Mouse (Mus musculus) embryonic facial prominence, embryonic 14.5 days (tissue): ENCODE data around the gene Actr8. TPM values are rescaled to one million over a fixed set of nuclear protein-coding genes. Genes with fewer than 3 reads are reported as not detected.

ENCODE experiments used
- ATAC-seq: fragments of 200-750 bp; cut with Nextera tagmentation; 2 replicates; pipeline ENCODE4 v1.8.0; 2017; ENCODE audit warnings: low read depth, moderate number of reproducible peaks, moderate TSS enrichment
- DNase-seq: peaks from one replicate; pipeline ENCODE4 v3.0.0-alpha.2; 2015; ENCODE audit warnings: low spot score
- H3K27ac ChIP-seq: fragments of 300-500 bp; sonication (generic); replicated peaks from 2 replicates; pipeline ENCODE4 v1.5.1; 2014; ENCODE audit warnings: low read depth, mild to moderate bottlenecking, low read length, moderate library complexity
- H3K27me3 ChIP-seq: fragments of 300-500 bp; sonication (generic); replicated peaks from 2 replicates; pipeline ENCODE4 v1.6.1; 2014; ENCODE audit warnings: low read length; ENCODE audit not compliant: control insufficient read depth, insufficient read depth
- H3K36me3 ChIP-seq: fragments of 300-500 bp; sonication (generic); 2 replicates; pipeline ENCODE4 v1.6.1; 2014; ENCODE audit warnings: low read length, mixed read lengths; ENCODE audit not compliant: control insufficient read depth, insufficient read depth
- H3K4me1 ChIP-seq: fragments of 300-500 bp; sonication (generic); 2 replicates; pipeline ENCODE4 v1.6.1; 2014; ENCODE audit warnings: antibody characterized with exemption, low read length; ENCODE audit not compliant: control insufficient read depth, insufficient read depth
- H3K4me2 ChIP-seq: fragments of 300-500 bp; sonication (generic); 2 replicates; pipeline ENCODE4 v1.6.1; 2014; ENCODE audit warnings: low read depth, mild to moderate bottlenecking, low read length, moderate library complexity, mixed read lengths
- H3K4me3 ChIP-seq: fragments of 300-500 bp; sonication (generic); 2 replicates; pipeline ENCODE4 v1.5.1; 2014; ENCODE audit warnings: low read depth, mild to moderate bottlenecking, low read length
- H3K9ac ChIP-seq: fragments of 300-500 bp; sonication (generic); 2 replicates; pipeline ENCODE4 v1.6.1; 2014; ENCODE audit warnings: low read depth, mild to moderate bottlenecking, low read length, moderate library complexity, mixed read lengths
- H3K9me3 ChIP-seq: fragments of 300-500 bp; sonication (generic); 2 replicates; pipeline ENCODE4 v1.6.1; 2016; ENCODE audit warnings: low read length; ENCODE audit not compliant: control insufficient read depth
- WGBS: fragments of 180-500 bp; shearing (Covaris S2); extraction: QIAGEN DNeasy Blood & Tissue Kit; methylation state at CpG from one replicate; pipeline ENCODE4 v1.1.7; 2014; 5-methylcytosine and 5-hydroxymethylcytosine counted together
- polyA plus RNA-seq: library from polyadenylated mRNA; unstranded; fragments of >200 nt; fragmentation: Nextera tagmentation; extraction: Ambion mirVana; gene quantifications from 2 replicates; pipeline ENCODE4 v1.2.1, GENCODE M21; 2014

Gene Actr8
- polyA plus RNA-seq, 1 experiment from 2014 or later: 49.1 TPM

DNA sequence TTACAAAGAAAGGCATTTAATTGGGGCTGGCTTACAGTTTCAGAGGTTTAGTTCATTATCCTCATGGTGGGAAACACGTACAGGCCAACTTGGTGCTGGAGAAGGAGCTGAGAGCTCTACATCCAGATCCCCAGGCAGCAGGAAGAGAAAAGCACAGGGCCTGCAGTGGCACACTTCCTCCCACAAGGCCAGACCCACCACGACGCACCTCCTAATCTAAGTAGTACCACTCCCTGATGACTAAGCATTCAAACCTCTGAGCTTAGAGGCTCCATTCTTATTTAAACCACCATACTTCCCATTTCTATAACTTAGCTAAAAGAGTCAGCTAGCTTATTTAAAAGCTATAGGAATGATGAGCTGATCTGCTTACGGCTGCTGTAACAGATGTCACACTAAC is 27.3 kb upstream of the Actr8 start:
- Histone ChIP-seq H3K9ac (no peak overlapping the region), H3K4me2 (no peak overlapping the region), H3K9me3 (no peaks in the 10 kb centered on the region), H3K27ac (no peak overlapping the region), H3K36me3 (no peaks in the 10 kb centered on the region), H3K4me1 (no peaks in the 10 kb centered on the region), H3K27me3 (no peaks in the 10 kb centered on the region), H3K4me3 (no peak overlapping the region)
- DNase-seq (no peak), ATAC-seq (no peak)
- WGBS: 82% methylated on average over 4 of the region's 4 CpGs

DNA sequence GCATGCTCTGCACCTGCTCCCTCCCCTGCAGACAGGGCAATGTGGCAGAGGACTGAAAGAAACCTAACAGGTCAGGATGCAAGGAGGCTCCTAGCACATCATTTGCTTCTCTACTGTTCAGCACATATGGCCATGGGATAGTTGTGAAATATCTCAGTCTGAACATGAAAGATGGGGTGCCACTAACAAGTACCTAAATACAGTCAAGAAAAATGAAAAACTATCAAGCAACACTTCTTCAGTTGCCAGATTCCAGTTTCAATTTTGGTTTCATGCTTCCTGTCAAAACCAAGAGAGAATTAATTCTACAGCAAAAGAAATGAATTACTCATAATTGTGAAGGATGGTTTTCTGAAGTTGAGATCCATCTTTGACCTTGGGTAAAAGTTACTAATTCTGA is 20.7 kb upstream of the Actr8 start:
- Histone ChIP-seq H3K27me3 (no peaks in the 10 kb centered on the region), H3K9me3 (no peaks in the 10 kb centered on the region), H3K4me1 (no peaks in the 10 kb centered on the region), H3K36me3 (no peaks in the 10 kb centered on the region), H3K9ac (no peak overlapping the region), H3K27ac (no peak overlapping the region), H3K4me3 (no peak overlapping the region), H3K4me2 (no peak overlapping the region)
- no peak for DNase-seq
- no peak for ATAC-seq

- peak overlapping the region; percentile 71 for H3K4me2 ChIP-seq
- H3K4me1 ChIP-seq: peaks cover 15% of the 10 kb centered on the region
- no peak for ATAC-seq
- H3K36me3 ChIP-seq: peaks cover 27% of the 10 kb centered on the region
- H3K27ac ChIP-seq: peak overlapping the region; percentile 65
- no peaks in the 10 kb centered on the region for H3K9me3 ChIP-seq
- no peaks in the 10 kb centered on the region for H3K27me3 ChIP-seq
- peak overlapping the region; percentile 76 for H3K4me3 ChIP-seq
- WGBS: 58% methylated on average over 7 of the region's 7 CpGs
- H3K9ac ChIP-seq: peak overlapping the region; percentile 92
- DNase-seq: no peak
Observed at GRCm38 (mm10) chr14:29967611-29968010, 10.5 kb upstream of the Actr8 start.

- peak; percentile 100 for DNase-seq
- H3K27ac ChIP-seq: peak within 1 kb of the TSS; percentile 80
- H3K4me1 ChIP-seq: peaks cover 15% of the 10 kb centered on the region
- no peaks in the 10 kb centered on the region for H3K9me3 ChIP-seq
- ATAC-seq: peak; percentile 100
- H3K9ac ChIP-seq: peak within 1 kb of the TSS; percentile 92
- under 1% methylated on average over 39 of the region's 49 CpGs for WGBS
- H3K4me3 ChIP-seq: peak within 1 kb of the TSS; percentile 76
- H3K36me3 ChIP-seq: peaks cover 33% of the 10 kb centered on the region
- H3K4me2 ChIP-seq: peak within 1 kb of the TSS; percentile 73
- H3K27me3 ChIP-seq: no peaks in the 10 kb centered on the region
Observed at GRCm38 (mm10) chr14:29968075-29968821, 9.9 kb upstream of the Actr8 start, which contains the start of gene Selenok. TSS of gene Selenok (plus strand) at chr14:29968308.

DNA sequence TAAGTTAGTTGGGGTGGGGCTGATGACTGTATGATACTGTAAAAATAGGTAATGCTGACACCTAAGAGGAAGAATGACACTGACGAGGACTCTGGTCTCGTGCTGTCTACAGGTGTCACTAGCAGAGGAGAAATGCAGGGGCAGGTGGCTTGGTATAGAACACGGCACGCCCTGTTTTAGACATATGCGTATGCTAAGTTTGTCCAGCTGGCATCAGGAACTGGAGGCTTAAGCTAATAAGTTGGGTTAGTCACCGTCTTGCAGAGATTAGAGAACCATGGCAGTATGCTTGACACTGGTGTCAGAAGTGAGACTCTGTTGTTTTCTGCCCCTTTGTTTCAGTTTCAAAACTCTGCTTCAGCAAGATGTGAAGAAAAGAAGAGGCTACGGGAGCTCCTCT is 6.7 kb upstream of the Actr8 start:
- Histone ChIP-seq H3K4me1 (peaks cover 15% of the 10 kb centered on the region), H3K4me2 (no peak overlapping the region), H3K27ac (no peak overlapping the region), H3K36me3 (peaks cover 54% of the 10 kb centered on the region), H3K9me3 (no peaks in the 10 kb centered on the region), H3K4me3 (no peak overlapping the region), H3K9ac (no peak overlapping the region), H3K27me3 (no peaks in the 10 kb centered on the region)
- WGBS: 94% methylated on average over 7 of the region's 7 CpGs
- ATAC-seq (no peak), DNase-seq (no peak)

DNA sequence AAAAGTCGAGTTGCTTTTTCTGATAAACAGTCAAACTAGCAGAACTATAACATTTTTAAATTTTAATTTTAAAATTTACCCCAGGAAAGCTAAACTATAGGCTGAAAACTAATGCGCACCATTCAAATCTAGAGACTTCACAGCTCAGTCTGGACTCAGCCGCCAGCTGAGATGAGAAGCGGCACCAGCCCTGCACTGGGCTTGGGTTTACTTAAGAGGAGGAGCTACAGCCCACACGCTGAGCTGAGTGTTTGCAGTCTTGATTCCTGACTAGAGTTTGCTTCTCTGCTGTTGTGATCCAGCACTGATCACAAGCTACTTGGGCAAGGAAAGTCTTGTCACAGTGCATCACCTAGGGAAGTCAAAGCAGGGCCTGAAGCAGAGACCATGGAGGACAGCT is 6.1 kb upstream of the Actr8 start:
- Histone ChIP-seq H3K36me3 (peaks cover 60% of the 10 kb centered on the region), H3K9me3 (no peaks in the 10 kb centered on the region), H3K27me3 (no peaks in the 10 kb centered on the region), H3K4me1 (peaks cover 15% of the 10 kb centered on the region), H3K9ac (no peak overlapping the region), H3K4me3 (no peak overlapping the region), H3K27ac (no peak overlapping the region), H3K4me2 (no peak overlapping the region)
- DNase-seq: no peak
- 82% methylated on average over 5 of the region's 5 CpGs for WGBS
- no peak for ATAC-seq

DNA sequence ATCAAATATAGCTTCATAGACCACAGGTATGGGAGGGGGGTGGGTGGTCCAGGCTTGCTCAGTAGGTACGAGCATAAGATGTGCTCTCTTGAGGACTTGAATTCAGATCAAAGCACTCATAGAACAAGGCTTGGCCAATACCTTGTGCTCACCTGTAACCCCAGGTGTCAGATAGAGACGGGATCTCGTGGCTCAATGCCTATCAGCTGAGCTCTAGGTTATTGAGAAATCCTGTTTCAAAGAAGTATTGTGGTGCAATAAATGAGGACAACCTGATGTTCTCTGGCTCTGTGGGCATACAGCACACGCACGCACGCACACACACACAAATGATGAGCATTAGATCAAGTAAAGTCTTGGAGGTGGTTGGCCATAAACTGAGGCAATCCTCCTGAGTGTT is 1.2 kb upstream of the Actr8 start:
- Histone ChIP-seq H3K36me3 (peaks cover 62% of the 10 kb centered on the region), H3K4me2 (no peak overlapping the region), H3K4me1 (0 out of 2 replicates have a peak, but pooled peaks cover 4% of the 10 kb centered on the region), H3K9ac (no peak overlapping the region), H3K4me3 (no peak overlapping the region), H3K9me3 (peaks cover 8% of the 10 kb centered on the region), H3K27ac (no peak overlapping the region), H3K27me3 (no peaks in the 10 kb centered on the region)
- ATAC-seq (no peak), DNase-seq (no peak)
- 96% methylated on average over 6 of the region's 6 CpGs for WGBS

DNA sequence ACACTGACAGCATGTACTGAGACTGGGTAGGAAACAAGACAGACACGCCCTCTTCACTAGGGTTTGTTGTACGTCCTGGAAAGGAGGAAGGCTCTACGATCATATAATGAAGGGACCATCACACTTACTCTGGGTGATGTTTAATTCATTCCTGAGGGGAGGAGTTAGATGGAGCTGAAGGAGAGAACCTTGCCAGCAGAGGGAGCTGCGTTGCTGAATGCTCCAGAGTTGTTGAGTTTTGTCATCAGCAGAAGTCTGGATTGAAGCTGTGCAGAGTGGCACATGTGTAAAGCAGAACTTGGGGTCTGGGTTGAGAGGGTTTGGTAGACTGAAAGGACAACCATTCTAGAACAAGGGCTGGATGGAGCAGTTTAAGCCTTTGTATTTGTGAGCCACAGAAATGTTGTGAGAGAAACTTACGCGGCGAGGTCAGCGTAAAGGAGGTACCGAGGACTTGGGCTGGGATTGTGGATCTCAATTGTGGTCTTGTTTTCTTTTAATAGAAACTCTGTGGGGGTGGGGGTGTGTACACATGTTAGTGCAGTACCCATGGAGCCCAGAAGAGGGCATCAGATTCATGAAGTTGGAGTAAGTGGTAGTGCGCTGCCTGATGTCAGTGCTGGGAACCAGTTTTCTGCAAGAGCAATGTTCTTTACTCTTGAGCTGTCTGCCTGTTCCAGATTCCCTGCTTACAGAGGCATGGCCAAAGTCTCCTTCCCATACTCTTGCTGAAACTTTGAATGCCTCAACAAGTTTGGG is 2.5 kb downstream of the Actr8 start:
- H3K4me3 ChIP-seq: no peak overlapping the region
- no peak for DNase-seq

More for the DNA sequence above, 2.5 kb downstream of the Actr8 start:
- Histone ChIP-seq H3K27ac (no peak overlapping the region), H3K36me3 (peaks cover 66% of the 10 kb centered on the region), H3K27me3 (no peaks in the 10 kb centered on the region), H3K4me1 (0 out of 2 replicates have a peak, but pooled peaks cover 4% of the 10 kb centered on the region), H3K4me2 (no peak overlapping the region), H3K9me3 (peaks cover 8% of the 10 kb centered on the region), H3K9ac (no peak overlapping the region)
- ATAC-seq: no peak
- WGBS: 94% methylated on average over 10 of the region's 10 CpGs
